Mouse (Mus musculus) A20 (cell line): ENCODE data around the gene Hint1.

Experiments
- DNase-seq: peaks from one replicate; pipeline ENCODE4 v3.0.0-alpha.2; 2011; ENCODE audit warnings: low read depth, low spot score

Gene Hint1

DNA sequence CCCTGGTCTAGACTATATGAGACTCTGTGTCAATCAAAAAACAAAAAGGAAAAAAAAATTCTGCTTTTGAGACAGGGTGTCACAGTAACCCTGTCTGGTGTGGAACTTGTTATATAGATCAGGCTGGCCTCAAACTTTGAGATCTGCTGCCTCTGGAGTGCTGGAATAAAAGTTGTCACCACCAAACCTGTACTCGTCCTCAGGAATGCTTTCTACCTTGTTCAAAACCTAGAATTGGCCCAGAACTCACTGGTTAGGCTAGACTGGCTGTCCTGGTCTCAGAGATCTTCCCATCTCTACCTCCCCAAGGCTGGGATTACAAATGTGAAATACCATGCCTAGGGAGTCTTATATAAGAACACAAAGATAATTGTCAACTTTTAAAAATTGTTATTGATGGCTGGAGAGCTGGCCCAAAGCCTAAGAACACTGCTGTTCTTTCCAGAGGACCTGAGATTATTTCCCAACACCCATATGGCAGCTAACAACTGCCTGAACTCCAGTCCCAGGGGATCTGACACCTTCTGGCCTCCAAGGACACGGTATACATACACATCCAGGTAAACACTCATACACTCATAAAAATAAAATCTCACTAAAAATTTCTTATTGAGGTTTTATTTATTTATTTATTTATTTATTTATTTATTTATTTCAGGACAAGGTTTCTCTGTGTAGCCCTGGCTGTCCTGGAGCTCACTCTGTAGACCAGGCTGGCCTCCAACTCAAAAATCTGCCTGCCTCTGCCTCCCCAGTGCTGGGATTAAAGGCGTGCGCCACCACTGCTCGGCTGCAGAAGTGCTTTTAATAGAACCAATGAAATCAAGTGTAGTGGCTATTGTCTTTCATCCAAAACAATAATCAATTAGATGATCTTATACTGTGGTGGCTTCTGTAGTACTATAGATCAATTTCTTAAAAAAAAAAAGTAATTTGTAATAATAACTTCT, 4.4 kb upstream of the Hint1 start:
- peak; percentile 27 for DNase-seq

DNA sequence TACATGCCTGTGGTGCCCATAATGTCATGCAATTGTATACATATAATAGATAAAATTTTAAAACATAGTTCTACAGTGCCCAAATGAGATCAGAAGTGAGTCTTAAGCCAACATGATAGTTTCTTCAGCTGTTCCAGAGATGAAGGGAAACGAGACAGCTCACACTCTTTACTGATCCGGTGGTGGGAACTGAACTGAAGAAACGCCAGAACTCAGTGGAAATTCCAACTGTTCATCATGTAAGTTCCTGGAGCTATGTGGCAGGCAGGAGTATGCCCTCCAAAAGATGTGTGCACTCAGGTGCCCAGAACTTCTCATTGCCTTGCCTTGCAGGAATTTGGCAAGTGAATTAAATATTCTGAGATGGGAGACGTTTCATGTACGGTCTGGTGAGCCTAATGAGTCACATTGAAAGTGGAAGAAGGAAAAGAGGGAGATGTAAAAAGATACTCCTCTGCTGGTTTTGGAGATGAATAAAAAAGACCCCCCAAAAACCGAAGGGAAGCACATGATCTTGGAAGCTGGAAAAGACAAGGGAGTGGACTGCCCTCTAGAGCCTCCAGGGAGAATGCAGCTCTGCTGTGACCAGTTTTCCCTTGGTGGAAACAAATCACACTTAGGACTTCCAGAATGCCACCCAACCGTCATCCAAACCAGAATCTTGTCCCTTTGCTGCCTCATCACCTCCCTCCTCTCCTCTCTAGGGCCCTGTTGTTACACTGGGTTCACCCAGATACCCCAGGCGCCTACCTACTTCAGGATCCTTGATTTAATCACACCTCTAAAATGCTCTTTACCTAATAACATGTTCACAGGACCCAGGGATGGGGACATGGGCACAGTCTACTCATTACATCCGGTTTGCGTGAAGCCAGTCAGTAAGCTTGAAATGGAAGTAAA, 3.3 kb upstream of the Hint1 start:
- DNase-seq: peak; percentile 64

DNA sequence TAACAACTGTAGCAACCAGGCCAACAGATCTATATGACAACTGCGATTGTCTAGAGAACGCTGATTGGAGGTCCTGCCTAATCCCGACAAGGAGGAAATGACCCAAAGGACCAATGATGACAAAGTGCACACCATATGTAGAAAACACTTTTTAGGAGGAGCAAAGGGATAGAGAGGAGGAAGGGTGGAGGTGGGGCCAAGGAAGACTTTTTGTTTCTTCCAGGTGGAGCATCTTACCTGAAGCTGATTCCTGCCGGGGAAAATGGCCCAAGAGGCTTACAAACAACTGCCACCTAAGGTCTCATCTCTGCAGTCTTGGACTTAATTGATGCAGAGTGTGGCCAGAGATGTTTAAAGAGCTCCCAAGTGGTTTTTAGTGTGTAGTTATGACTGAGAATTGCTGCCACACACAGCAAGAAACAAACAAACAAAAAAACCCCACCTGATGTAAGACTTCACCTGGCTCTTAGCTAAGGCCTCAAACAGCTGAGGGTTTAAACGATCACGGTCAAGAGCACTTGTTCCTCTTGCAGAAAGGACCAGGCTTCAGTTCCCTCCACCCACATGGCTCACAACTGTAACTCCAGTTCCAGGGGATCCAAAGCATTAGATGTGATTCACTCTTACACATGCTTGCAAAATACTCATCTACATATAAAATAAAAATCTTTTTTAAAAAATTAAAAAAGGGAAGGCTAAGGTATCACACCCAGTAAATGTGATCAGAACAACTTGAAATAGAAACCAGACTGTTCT, 675 bp upstream of the Hint1 start:
- DNase-seq: no peak

- DNase-seq: peak; percentile 68
These were observed 834 bp downstream of the Hint1 start for GRCm38 (mm10) chr11:54867049-54867385.

DNA sequence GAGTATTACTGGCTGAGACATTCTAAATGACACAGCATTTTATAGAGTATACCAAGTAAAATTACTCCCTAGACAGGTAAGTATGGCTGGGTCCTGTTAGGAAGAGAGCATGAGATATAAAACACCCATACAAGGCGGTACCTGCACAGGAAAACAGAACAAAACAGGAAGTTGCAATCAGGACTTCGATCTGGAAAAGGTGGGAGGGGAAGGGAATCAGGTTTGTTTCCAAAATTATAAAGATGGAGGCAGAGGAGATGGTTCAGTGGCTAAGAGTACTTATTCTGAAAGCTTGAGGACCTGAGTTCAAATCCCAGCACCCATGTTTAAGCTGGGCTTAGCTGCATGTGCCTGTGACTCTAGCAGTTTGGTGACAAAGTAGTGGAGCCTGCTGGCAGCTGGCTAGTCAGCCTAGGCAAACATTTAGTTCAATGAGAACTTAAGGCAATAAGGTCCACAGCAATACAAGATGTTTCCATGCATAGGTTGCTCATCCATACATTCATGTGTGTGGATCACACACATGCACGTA, 1.8 kb downstream of the Hint1 start:
- DNase-seq: peak; percentile 32

DNA sequence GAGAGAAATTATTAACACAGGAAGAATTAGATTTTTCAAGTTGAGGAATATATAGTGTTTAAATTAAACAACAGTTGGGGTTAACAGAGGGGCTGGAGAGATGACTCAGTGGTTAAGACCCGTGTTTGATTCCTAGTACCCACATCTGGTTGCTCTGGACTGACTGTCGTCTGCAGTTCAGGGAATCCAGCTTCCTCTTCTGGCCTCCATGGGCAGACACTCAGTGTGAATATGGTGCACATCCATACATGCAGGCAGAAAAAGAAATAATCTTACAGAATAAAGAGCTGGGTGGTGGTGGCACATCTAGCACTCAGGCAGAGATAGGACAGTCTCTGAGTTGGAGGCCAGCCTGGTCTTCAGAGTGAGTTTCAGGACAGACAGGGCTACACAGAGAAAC, 2.3 kb downstream of the Hint1 start:
- no peak for DNase-seq

DNA sequence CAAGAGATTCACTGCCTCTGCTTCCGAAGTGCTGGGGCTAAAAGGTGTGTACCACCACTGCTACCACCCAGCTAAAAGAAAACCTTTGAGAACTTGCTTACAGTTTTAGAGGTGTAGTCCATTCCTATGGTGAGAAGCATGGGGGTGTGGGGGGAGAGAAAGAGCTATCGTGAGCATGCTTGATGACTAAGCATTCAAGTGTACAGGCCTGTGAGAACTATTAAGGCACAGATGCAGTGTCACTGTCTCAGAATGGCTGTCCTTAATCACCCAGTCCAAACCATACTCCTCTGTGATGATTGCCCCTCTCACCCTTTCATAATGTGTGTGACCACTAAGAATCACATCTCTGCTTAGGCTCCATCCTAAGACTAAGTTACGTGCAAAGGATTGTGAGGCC, 3.1 kb downstream of the Hint1 start:
- DNase-seq: no peak

DNA sequence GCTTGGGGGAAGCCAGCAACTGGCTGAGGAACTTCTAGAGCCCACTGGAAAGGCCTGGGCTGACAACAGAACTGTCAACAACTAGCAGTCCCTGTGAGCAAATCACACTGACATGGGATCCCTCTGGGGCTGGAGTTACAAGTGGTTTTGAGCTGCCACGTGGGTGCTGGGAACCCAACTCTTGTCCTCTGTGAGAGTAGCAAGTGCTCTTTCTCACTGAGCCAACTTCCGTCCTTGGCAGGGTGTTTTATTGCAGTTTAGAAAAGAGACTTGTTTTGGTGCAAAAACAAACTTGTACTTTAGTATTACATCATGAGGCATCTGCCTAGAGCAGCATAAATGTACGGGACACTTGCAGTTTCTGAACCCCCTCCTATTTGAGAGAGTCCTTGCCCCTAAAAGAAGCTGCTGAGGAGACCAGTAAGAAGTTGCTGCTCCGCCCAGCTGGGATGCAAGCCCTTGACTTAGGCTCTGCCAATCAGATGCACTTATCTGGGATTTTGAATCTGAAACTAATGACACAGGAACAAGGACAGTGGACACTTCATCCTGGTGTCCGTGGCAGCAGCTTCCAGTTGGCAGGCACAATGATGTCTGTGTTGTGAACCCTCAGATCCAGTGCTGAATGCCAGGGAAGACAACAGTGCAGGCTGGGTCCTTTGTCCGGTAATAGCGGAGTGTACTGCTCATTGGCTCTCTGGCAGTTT, 5.8 kb downstream of the Hint1 start:
- no peak for DNase-seq

DNA sequence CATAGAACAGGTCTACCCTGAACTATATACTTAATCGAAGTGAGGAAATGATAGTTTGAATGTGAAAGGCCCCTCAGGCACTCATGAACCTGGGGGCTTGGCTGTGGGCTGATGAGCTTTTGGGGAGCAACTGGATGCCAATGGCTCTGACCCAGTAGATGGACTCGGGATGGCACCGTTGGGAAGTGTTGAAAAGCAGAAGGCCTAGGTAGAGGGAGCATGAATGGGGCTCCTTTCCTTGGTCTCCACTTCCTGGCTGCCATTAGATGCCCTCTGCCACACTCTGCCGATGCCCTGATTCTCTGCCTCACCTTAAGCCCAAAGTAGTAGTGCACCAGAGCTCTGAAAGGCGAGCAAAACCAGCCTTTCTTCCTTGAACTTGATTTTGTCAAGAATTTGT, 9.8 kb downstream of the Hint1 start:
- no peak for DNase-seq

GRCm38 (mm10) chr11:54878893-54879292, 12.7 kb downstream of the Hint1 start:
- DNase-seq: peak; percentile 51

- DNase-seq: peak; percentile 85
These were observed 13.3 kb downstream of the Hint1 start for GRCm38 (mm10) chr11:54879434-54879833.

DNA sequence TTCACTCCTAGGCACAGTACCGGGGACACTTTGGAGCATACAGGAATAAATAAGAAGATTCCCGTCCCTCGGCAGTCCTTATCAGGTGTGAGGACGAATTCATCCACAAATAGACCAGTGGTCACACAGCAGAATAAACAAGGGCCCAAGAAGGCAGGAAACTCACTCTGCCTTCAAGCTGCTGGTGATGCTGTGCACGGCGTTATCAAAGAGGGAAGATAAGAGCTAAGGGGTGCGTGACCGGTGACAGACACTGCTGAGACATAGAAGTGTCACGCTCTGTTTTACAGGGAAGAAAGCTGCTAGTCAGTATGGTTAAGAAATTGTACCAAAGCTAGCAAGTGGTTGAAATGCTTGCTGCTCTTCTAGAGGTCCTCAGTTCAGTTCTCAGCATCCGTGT, 13.7 kb downstream of the Hint1 start:
- no peak for DNase-seq

DNA sequence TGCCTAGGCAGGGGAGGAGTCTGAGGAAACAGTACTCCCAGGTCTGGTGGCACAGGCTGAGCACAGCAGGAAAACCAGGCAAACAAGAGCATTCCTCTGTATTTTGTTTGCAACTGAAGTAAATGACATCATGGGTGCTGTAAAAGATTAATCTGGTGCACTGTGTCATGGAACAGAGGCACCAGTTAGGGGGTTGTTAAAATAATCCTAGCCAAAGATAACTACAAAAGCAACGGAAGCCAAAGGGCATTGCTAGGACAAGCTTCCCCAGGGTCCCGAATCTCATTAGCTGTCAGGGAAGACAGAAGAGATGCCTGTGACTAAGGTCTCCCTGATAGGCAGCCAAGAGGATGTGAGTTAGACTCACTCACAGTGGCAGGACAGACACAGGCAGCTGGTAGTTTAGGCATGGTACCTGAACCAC, 14.9 kb downstream of the Hint1 start:
- no peak for DNase-seq

- DNase-seq: no peak
These were observed 16.5 kb downstream of the Hint1 start for GRCm38 (mm10) chr11:54882671-54883070.

GRCm38 (mm10) chr11:54884197-54884828, 18.1 kb downstream of the Hint1 start:
- peak; percentile 65 for DNase-seq

DNA sequence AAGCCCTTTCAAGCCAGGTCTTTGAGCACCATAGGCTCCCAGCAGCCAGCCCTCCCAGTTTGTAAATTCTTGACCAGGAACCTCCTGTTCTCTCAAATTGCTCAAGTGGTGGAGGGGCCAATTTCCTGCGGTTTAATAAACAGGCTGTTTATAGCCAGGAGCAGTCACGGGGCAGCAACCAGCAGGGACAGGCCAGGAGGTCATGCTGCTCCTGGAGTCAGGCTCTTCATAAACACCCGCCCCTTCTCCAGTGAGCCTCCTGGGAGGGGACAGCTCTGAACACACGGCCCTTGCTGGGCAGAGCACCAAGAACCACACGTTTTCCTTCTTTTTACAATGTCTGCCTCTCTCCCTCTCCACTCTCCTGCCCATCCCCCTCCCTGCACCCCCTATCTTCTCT, 18.8 kb downstream of the Hint1 start:
- DNase-seq: no peak

DNA sequence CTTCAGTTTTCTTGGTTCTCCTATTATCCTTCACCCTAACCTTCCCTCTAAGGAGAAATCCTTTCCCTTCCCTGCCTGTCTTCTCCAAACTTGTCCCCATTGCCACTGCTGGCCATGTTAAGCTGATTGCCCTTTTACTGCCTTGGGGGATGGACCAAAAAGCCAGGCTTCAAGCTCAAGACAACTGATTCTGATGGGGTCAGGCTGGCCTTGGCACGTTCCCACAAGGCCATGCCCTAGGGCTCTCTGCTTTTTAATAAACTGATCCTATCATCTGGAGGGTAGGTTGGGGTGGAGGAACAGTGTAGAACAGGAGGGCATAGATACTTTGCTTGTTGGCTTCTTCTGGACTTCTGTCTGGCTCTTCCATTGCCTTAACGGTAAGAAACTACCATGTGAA, 19.2 kb downstream of the Hint1 start:
- DNase-seq: no peak

GRCm38 (mm10) chr11:54887927-54888326, 21.7 kb downstream of the Hint1 start:
- DNase-seq: no peak

- DNase-seq: no peak
These were observed 25.2 kb downstream of the Hint1 start for GRCm38 (mm10) chr11:54891341-54891740.

GRCm38 (mm10) chr11:54892091-54892490, 25.9 kb downstream of the Hint1 start:
- no peak for DNase-seq
